Mouse (Mus musculus) liver, postnatal 0 days (tissue): ENCODE data around the gene Akap12. TPM values are rescaled to one million over a fixed set of nuclear protein-coding genes. Genes with fewer than 3 reads are reported as not detected.

Experiments
- ATAC-seq: fragments of 200-750 bp; cut with Nextera tagmentation; 2 replicates; pipeline ENCODE4 v1.8.0; 2017; ENCODE audit warnings: mild to moderate bottlenecking, moderate library complexity
- DNase-seq: peaks from one replicate; pipeline ENCODE4 v3.0.0-alpha.2; 2016
- H3K27ac ChIP-seq: fragments of 300-500 bp; sonication (generic); 2 replicates; pipeline ENCODE4 v1.5.1; 2014; ENCODE audit warnings: antibody characterized with exemption, moderate library complexity, mild to moderate bottlenecking, low read depth
- H3K27me3 ChIP-seq: fragments of 300-500 bp; sonication (generic); 2 replicates; pipeline ENCODE4 v1.6.1; 2014; ENCODE audit warnings: low read length, control low read depth, mixed read lengths; ENCODE audit not compliant: insufficient read depth
- H3K36me3 ChIP-seq: fragments of 300-500 bp; sonication (generic); replicated peaks from 2 replicates; pipeline ENCODE4 v1.6.1; 2014; ENCODE audit warnings: mild to moderate bottlenecking, control low read depth, low read length, moderate library complexity, mixed read lengths; ENCODE audit not compliant: insufficient read depth
- H3K4me1 ChIP-seq: fragments of 300-500 bp; sonication (generic); 2 replicates; pipeline ENCODE4 v1.6.1; 2014; ENCODE audit warnings: antibody characterized with exemption, mild to moderate bottlenecking, control low read depth; ENCODE audit not compliant: insufficient read depth
- H3K4me2 ChIP-seq: fragments of 300-500 bp; sonication (generic); 2 replicates; pipeline ENCODE4 v1.6.1; 2014; ENCODE audit warnings: low read depth, mild to moderate bottlenecking, low read length, moderate library complexity, mixed read lengths
- H3K4me3 ChIP-seq: fragments of 300-500 bp; sonication (generic); 2 replicates; pipeline ENCODE4 v1.5.1; 2014; ENCODE audit warnings: low read depth, low read length
- H3K9ac ChIP-seq: fragments of 300-500 bp; sonication (generic); replicated peaks from 2 replicates; pipeline ENCODE4 v1.6.1; 2014; ENCODE audit warnings: mild to moderate bottlenecking, moderate library complexity
- H3K9me3 ChIP-seq: fragments of 300-500 bp; sonication (generic); 2 replicates; pipeline ENCODE4 v1.6.1; 2016; ENCODE audit warnings: mild to moderate bottlenecking, control low read depth, low read length, mixed read lengths
- CTCF ChIP-seq: sonication (generic); IDR thresholded peaks from 2 replicates; pipeline ENCODE4 v1.5.1; 2016; ENCODE audit warnings: antibody characterized with exemption, low read depth
- EP300 ChIP-seq: IDR thresholded peaks from 2 replicates; pipeline ENCODE4 v1.6.1; 2016; ENCODE audit warnings: antibody characterized with exemption, low read depth, mild to moderate bottlenecking
- WGBS: fragments of 180-500 bp; shearing (Covaris S2); extraction: QIAGEN DNeasy Blood & Tissue Kit; methylation state at CpG from one replicate; pipeline ENCODE4 v1.1.7; 2014; ENCODE audit not compliant: insufficient replicate concordance; 5-methylcytosine and 5-hydroxymethylcytosine counted together
- polyA plus RNA-seq: library from polyadenylated mRNA; unstranded; fragments of >200 nt; fragmentation: Nextera tagmentation; extraction: Ambion mirVana; gene quantifications from 2 replicates; pipeline ENCODE4 v1.2.1, GENCODE M21; 2015

Akap12 gene
- 3.4 and 3.9 TPM in 2 replicates for polyA plus RNA-seq

- peak within 1 kb of the TSS; percentile 58 for H3K9ac ChIP-seq
- peak; percentile 41; the same call in 1 of the 2 replicates for ATAC-seq
- peak within 1 kb of the TSS; percentile 53 for H3K4me3 ChIP-seq
- peak; percentile 34 for DNase-seq
- H3K9me3 ChIP-seq = no peaks in the 10 kb centered on the region
- TF ChIP-seq EP300 (no peak), CTCF (no peak)
- peaks cover 17% of the 10 kb centered on the region; the same call in 1 of the 2 replicates for H3K27me3 ChIP-seq
- H3K4me2 ChIP-seq = peak within 1 kb of the TSS; percentile 75
- no peaks in the 10 kb centered on the region for H3K36me3 ChIP-seq
- 2% methylated on average over 51 of the region's 54 CpGs for WGBS
- 0 out of 2 replicates have a peak, but pooled peaks cover 2% of the 10 kb centered on the region for H3K4me1 ChIP-seq
- H3K27ac ChIP-seq = peak within 1 kb of the TSS; percentile 62
Measured at GRCm38 (mm10) chr10:4266041-4266930, at the start of gene Akap12. TSS of gene Akap12 (plus strand) at chr10:4266380.

- ATAC-seq = no peak
- H3K9me3 ChIP-seq = no peaks in the 10 kb centered on the region
- TF ChIP-seq EP300 (no peak), CTCF (no peak)
- H3K9ac ChIP-seq = no peak overlapping the region
- no peak overlapping the region for H3K4me2 ChIP-seq
- 81% methylated on average over 17 of the region's 17 CpGs for WGBS
- no peaks in the 10 kb centered on the region for H3K36me3 ChIP-seq
- H3K4me1 ChIP-seq = no peaks in the 10 kb centered on the region
- no peaks in the 10 kb centered on the region for H3K27me3 ChIP-seq
- H3K4me3 ChIP-seq = no peak overlapping the region
- DNase-seq = no peak
- no peak overlapping the region for H3K27ac ChIP-seq
Measured at GRCm38 (mm10) chr10:4230563-4231359, 35.4 kb upstream of the Akap12 start.

DNA sequence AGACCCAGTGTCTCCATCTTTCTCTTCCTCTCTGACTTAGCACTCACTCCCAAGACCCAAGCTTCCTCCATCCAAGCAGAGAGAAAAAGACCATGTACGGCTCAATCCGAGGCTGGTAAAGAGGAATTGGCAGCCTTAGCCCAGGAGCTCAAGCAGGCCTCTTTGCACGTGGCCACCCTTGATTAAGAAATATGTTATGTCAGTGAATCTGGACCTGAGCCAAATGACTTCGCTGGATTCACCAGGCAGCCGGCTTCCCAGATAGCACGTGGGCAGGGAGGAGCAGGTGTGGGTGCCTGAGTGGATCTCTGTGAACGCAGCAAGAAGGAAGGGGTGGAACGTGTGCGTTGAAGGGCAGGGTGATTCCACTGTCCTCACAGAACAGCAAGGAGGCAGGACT lies 33.1 kb upstream of the Akap12 start:
- Histone ChIP-seq H3K4me1 (no peaks in the 10 kb centered on the region), H3K9ac (no peak overlapping the region), H3K4me2 (no peak overlapping the region), H3K27ac (no peak overlapping the region), H3K36me3 (no peaks in the 10 kb centered on the region), H3K27me3 (no peaks in the 10 kb centered on the region), H3K4me3 (no peak overlapping the region), H3K9me3 (no peaks in the 10 kb centered on the region)
- DNase-seq (peak; percentile 64), ATAC-seq (peak; percentile 86)
- TF ChIP-seq CTCF = no peak
- no peak for TF ChIP-seq EP300
- WGBS = 28% methylated on average over 9 of the region's 9 CpGs

- no peaks in the 10 kb centered on the region for H3K9me3 ChIP-seq
- no peaks in the 10 kb centered on the region for H3K36me3 ChIP-seq
- DNase-seq = peak; percentile 21
- no peak overlapping the region for H3K9ac ChIP-seq
- no peak for TF ChIP-seq CTCF
- no peak for TF ChIP-seq EP300
- no peak overlapping the region for H3K27ac ChIP-seq
- H3K4me3 ChIP-seq = no peak overlapping the region
- H3K4me2 ChIP-seq = no peak overlapping the region
- 53% methylated on average over 5 of the region's 5 CpGs for WGBS
- ATAC-seq = peak; percentile 47; the same call in 1 of the 2 replicates
- no peaks in the 10 kb centered on the region for H3K4me1 ChIP-seq
- no peaks in the 10 kb centered on the region for H3K27me3 ChIP-seq
Measured at GRCm38 (mm10) chr10:4239794-4240574, 26.2 kb upstream of the Akap12 start.

- Histone ChIP-seq H3K9ac (no peak overlapping the region), H3K4me2 (no peak overlapping the region), H3K9me3 (no peaks in the 10 kb centered on the region), H3K36me3 (no peaks in the 10 kb centered on the region), H3K27ac (no peak overlapping the region), H3K4me3 (no peak overlapping the region), H3K4me1 (no peaks in the 10 kb centered on the region), H3K27me3 (no peaks in the 10 kb centered on the region)
- ATAC-seq = no peak
- 79% methylated on average over 15 of the region's 16 CpGs for WGBS
- DNase-seq = no peak
- no peak for TF ChIP-seq CTCF
- no peak for TF ChIP-seq EP300
Measured at GRCm38 (mm10) chr10:4243591-4244300, 22.4 kb upstream of the Akap12 start.
